Mouse (Mus musculus): ENCODE data around the gene Oser1.
"Not testable (repeated sequence)": the region's sequence is repeated elsewhere in the genome, so short reads cannot be mapped to it uniquely, and the experiment has no call there.

Gene Oser1

GRCm38 (mm10) chr2:163424597-163424996 is at the start of gene Oser1:
Gene Oser1 (minus strand): TSS chr2:163424697.
- no peak for DNase-seq

- peak; percentile 95 for DNase-seq
Measured at GRCm38 (mm10) chr2:163472466-163472851, 48.0 kb upstream of the Oser1 start, which contains the start of gene Fitm2. Gene Fitm2 (minus strand): TSS chr2:163472629.

- peak; percentile 69 to 85 for DNase-seq
Measured at GRCm38 (mm10) chr2:163471710-163472465, 47.4 kb upstream of the Oser1 start.

- peak in 1 of 2 experiments; percentile 25 for DNase-seq
Measured at GRCm38 (mm10) chr2:163471136-163471535, 46.6 kb upstream of the Oser1 start.

GRCm38 (mm10) chr2:163469711-163470110 is 45.2 kb upstream of the Oser1 start:
- DNase-seq = no peak

GRCm38 (mm10) chr2:163468866-163469265 is 44.4 kb upstream of the Oser1 start:
- DNase-seq = no peak

- DNase-seq = no peak
Measured at GRCm38 (mm10) chr2:163467585-163467984, 43.1 kb upstream of the Oser1 start.

GRCm38 (mm10) chr2:163466771-163467170 is 42.3 kb upstream of the Oser1 start:
- DNase-seq = peak; percentile 71 to 82

GRCm38 (mm10) chr2:163464562-163464961 is 40.1 kb upstream of the Oser1 start:
- DNase-seq = peak in 1 of 2 experiments; percentile 24

- DNase-seq = no peak
Measured at GRCm38 (mm10) chr2:163463998-163464397, 39.5 kb upstream of the Oser1 start.

GRCm38 (mm10) chr2:163463251-163463769 is 38.8 kb upstream of the Oser1 start:
- no peak for DNase-seq

GRCm38 (mm10) chr2:163462801-163463200 is 38.3 kb upstream of the Oser1 start:
- DNase-seq = no peak

GRCm38 (mm10) chr2:163462386-163462785 is 37.9 kb upstream of the Oser1 start:
- DNase-seq = no peak

- not testable (repeated sequence) for DNase-seq
Measured at GRCm38 (mm10) chr2:163461307-163461706, 36.8 kb upstream of the Oser1 start.

GRCm38 (mm10) chr2:163460622-163461021 is 36.1 kb upstream of the Oser1 start:
- DNase-seq = no peak

- DNase-seq = no peak
Measured at GRCm38 (mm10) chr2:163459380-163459779, 34.9 kb upstream of the Oser1 start.

GRCm38 (mm10) chr2:163458539-163459265 is 34.2 kb upstream of the Oser1 start:
- DNase-seq = no peak

GRCm38 (mm10) chr2:163453378-163453777 is 28.9 kb upstream of the Oser1 start:
- no peak for DNase-seq

GRCm38 (mm10) chr2:163452738-163453137 is 28.2 kb upstream of the Oser1 start:
- DNase-seq = no peak

GRCm38 (mm10) chr2:163450668-163451295 is 26.3 kb upstream of the Oser1 start:
- DNase-seq = no peak

- DNase-seq = no peak
Measured at GRCm38 (mm10) chr2:163449276-163449675, 24.8 kb upstream of the Oser1 start.

GRCm38 (mm10) chr2:163447375-163447774 is 22.9 kb upstream of the Oser1 start:
- DNase-seq = no peak

- DNase-seq = no peak
Measured at GRCm38 (mm10) chr2:163444017-163444416, 19.5 kb upstream of the Oser1 start.
